Mouse (Mus musculus) cerebellum, adult 18-20 months (tissue): ENCODE results near the gene Carnmt1.

ENCODE experiments used
- DNase-seq, 2 experiments: peaks; one replicate each; pipeline ENCODE4 v3.0.0; 2021

The Carnmt1 gene

GRCm38 (mm10) chr19:18670608-18671007 lies at the start of gene Carnmt1:
Gene Carnmt1, plus strand, starts transcription at chr19:18670764.
- DNase-seq, result peak; percentile 99

- DNase-seq, result no peak
These were observed 46.7 kb upstream of the Carnmt1 start for GRCm38 (mm10) chr19:18623894-18624293.

- DNase-seq, result peak; percentile 18 to 21
These were observed 41.0 kb upstream of the Carnmt1 start for GRCm38 (mm10) chr19:18629589-18629988.

- no peak for DNase-seq
These were observed 40.1 kb upstream of the Carnmt1 start for GRCm38 (mm10) chr19:18630221-18631119.

GRCm38 (mm10) chr19:18631161-18631643 lies 39.4 kb upstream of the Carnmt1 start:
- DNase-seq, result peak; percentile 52 to 63

GRCm38 (mm10) chr19:18631644-18632219 lies 38.8 kb upstream of the Carnmt1 start, which contains the start of the genes Ostf1 and Nmrk1:
Gene Ostf1, minus strand, starts transcription at chr19:18631823.
Gene Nmrk1, plus strand, starts transcription at chr19:18631950.
- peak; percentile 97 to 99 for DNase-seq

GRCm38 (mm10) chr19:18632231-18633185 lies 38.1 kb upstream of the Carnmt1 start:
- no peak for DNase-seq

- no peak for DNase-seq
These were observed 32.6 kb upstream of the Carnmt1 start for GRCm38 (mm10) chr19:18637954-18638353.

- no peak for DNase-seq
These were observed 31.6 kb upstream of the Carnmt1 start for GRCm38 (mm10) chr19:18638949-18639348.

- peak; percentile 32 to 52 for DNase-seq
These were observed 31.0 kb upstream of the Carnmt1 start for GRCm38 (mm10) chr19:18639552-18639951.

- DNase-seq, result no peak
These were observed 29.6 kb upstream of the Carnmt1 start for GRCm38 (mm10) chr19:18641001-18641400.

- DNase-seq, result no peak
These were observed 27.2 kb upstream of the Carnmt1 start for GRCm38 (mm10) chr19:18643411-18643810.

GRCm38 (mm10) chr19:18644084-18644483 lies 26.5 kb upstream of the Carnmt1 start:
- DNase-seq, result no peak

GRCm38 (mm10) chr19:18646397-18646796 lies 24.2 kb upstream of the Carnmt1 start:
- no peak for DNase-seq

- no peak for DNase-seq
These were observed 23.6 kb upstream of the Carnmt1 start for GRCm38 (mm10) chr19:18646853-18647420.

GRCm38 (mm10) chr19:18647775-18648557 lies 22.6 kb upstream of the Carnmt1 start:
- no peak for DNase-seq

- DNase-seq, result no peak
These were observed 22.0 kb upstream of the Carnmt1 start for GRCm38 (mm10) chr19:18648558-18648945.

- no peak for DNase-seq
These were observed 20.6 kb upstream of the Carnmt1 start for GRCm38 (mm10) chr19:18649955-18650354.

GRCm38 (mm10) chr19:18650473-18650872 lies 20.1 kb upstream of the Carnmt1 start:
- DNase-seq, result no peak

- DNase-seq, result peak; percentile 82 to 89
These were observed 18.0 kb upstream of the Carnmt1 start for GRCm38 (mm10) chr19:18652592-18652991.

- DNase-seq, result no peak
These were observed 17.5 kb upstream of the Carnmt1 start for GRCm38 (mm10) chr19:18653058-18653457.
